Comparison of ENCODE assay signal across 8 mouse cellular contexts in the genomic region with DNA sequence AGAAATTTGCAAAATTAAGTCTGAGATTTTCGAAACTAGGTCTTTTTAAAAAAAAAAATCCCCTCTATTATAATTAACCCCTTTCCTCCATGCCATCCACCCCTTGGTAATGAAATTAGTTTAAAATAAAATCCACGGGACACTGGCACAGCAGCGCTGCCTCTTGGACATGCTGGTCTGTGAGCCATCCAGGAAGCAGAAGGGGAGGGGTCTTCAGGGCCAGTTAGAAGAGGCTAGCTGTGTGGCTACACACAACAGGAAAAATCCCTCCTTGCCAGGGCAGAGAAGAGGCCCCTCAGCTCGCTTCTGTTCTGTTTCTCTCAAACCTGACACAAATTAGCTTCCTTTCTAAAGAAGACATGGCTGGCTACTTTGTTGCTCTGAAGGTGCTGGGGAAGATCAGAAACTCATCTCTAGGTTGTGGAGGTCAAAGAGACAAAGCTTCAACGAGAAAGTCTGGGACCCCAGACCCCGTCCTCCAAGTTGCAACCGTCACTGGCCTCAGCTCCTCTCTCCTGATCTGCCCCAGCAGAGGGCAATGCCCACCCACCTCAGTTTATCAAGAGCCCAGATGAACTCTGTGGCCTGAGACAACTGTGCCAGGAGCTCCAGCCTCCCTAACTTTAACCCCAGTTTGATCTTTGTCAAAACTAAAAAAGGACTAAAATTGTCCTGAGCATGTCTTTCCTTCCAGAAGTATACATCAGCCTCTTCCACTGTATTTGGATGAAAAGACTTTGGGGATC.
DNase-seq lines count a peak whose midpoint lies in the region; ATAC-seq and TF ChIP-seq lines count a peak whose summit lies in the region.

No protein-coding gene starts in this region.

- H3K27me3 ChIP-seq in liver, embryonic 14.5 days (ENCODE audit: control insufficient read depth, insufficient read depth, low read length), result no peaks in the 10 kb centered on the region

- H3K27ac ChIP-seq in brown adipose tissue, adult 24 weeks (replicated peaks; ENCODE audit: low read depth, low read length), result peak overlapping the region; percentile 31
- peak overlapping the region; percentile 99 for H3K27ac ChIP-seq in liver, embryonic 14.5 days

- no peak for TF ChIP-seq EP300 in liver, embryonic 14.5 days (IDR thresholded peaks at IDR 0.05; ENCODE audit: low read depth)

- peak overlapping the region; percentile 68 for H3K9ac ChIP-seq in liver, embryonic 14.5 days (replicated peaks)

- no peak overlapping the region for H3K4me3 ChIP-seq in brown adipose tissue, adult 24 weeks (ENCODE audit: insufficient read depth, low read depth, low read length)
- H3K4me3 ChIP-seq in liver, embryonic 14.5 days (ENCODE audit: insufficient read depth in 1 of 2, low read depth in 2 of 2, low read length in 2 of 2), result peak overlapping the region in 1 of 2 experiments; percentile 13; a peak in 2 of 4 replicates

- DNase-seq in layer of hippocampus, adult 11-12 months (ENCODE audit: low spot score), result peak; percentile 9
- no peak for DNase-seq in layer of hippocampus, adult 18-20 months (ENCODE audit: low spot score in 2 of 2)
- DNase-seq in heart, postnatal 14 days, result peak; percentile 9 to 28
- DNase-seq in liver, embryonic 14.5 days (ENCODE audit: low read depth in 3 of 3, low spot score in 3 of 3), result peak; percentile 47 to 52 (median 52)
- no peak for DNase-seq in right cerebral cortex, postnatal 36 days (ENCODE audit: low spot score in 2 of 2)
- no peak for DNase-seq in gastrocnemius, postnatal 36 days
- no peak for DNase-seq in B cell, adult 2 months

- peak overlapping the region; percentile 66 for H3K4me2 ChIP-seq in liver, embryonic 14.5 days (ENCODE audit: low read depth)

- 0 out of 2 replicates have a peak, but pooled peaks cover 4% of the 10 kb centered on the region for H3K4me1 ChIP-seq in brown adipose tissue, adult 24 weeks (ENCODE audit: control insufficient read depth, insufficient read depth, insufficient read length, low read length)
- H3K4me1 ChIP-seq in liver, embryonic 14.5 days (replicated peaks; ENCODE audit: control insufficient read depth in 2 of 2, insufficient read depth in 2 of 2, low read length in 1 of 2), result peaks cover 45 to 57% of the 10 kb centered on the region in 2 experiments

- no peaks in the 10 kb centered on the region for H3K36me3 ChIP-seq in liver, embryonic 14.5 days (replicated peaks; ENCODE audit: control insufficient read depth, insufficient read depth, low read depth)

- H3K9me3 ChIP-seq in liver, embryonic 14.5 days (ENCODE audit: control insufficient read depth, low read length), result no peaks in the 10 kb centered on the region

- peak; percentile 73 for TF ChIP-seq CTCF in liver, embryonic 14.5 days (IDR thresholded peaks at IDR 0.05; ENCODE audit: low read depth)

- ATAC-seq in liver, embryonic 14.5 days (ENCODE audit: insufficient read depth), result peak; percentile 79

- intact Hi-C loops in heart, postnatal 14 days (cut with DNase I), result loop anchor here (1.0 to 5.0 kb wide), 4 partner anchors 101 to 536 kb away; a partner anchor contains a TSS
- intact Hi-C loops in gastrocnemius, postnatal 36 days (cut with DNase I), result loop anchor here (10.0 kb wide), 1 partner anchor 461 kb away; no protein-coding TSS in a partner anchor

- 12% methylated on average over 7 of the region's 7 CpGs for WGBS in liver, embryonic 14.5 days (ENCODE audit: insufficient replicate concordance)

Comparison
In these comparisons a context has a peak if more than half of its experiments do, and no peak if none do; other contexts are left out.
1. DNase-seq: peak in layer of hippocampus, adult 11-12 months (single experiment), heart, postnatal 14 days (2 of 2) and liver, embryonic 14.5 days (3 of 3); none in layer of hippocampus, adult 18-20 months (0 of 2), right cerebral cortex, postnatal 36 days (0 of 2), gastrocnemius, postnatal 36 days (0 of 2) and B cell, adult 2 months (0 of 2).